Mouse (Mus musculus) myocyte (in vitro differentiated cells): Measurements from ENCODE around the gene Dvl2. TPM values are rescaled to one million over a fixed set of nuclear protein-coding genes. Genes with fewer than 3 reads are reported as not detected.
A peak's percentile ranks its signal among the peaks of the same experiment; 100 is the strongest.

Experiments used
- H3K27me3 ChIP-seq: one replicate; pipeline ENCODE4 v1.6.1; 2011; ENCODE audit not compliant: control insufficient read depth, insufficient read depth, insufficient read length
- H3K36me3 ChIP-seq: one replicate; pipeline ENCODE4 v1.6.1; 2011; ENCODE audit not compliant: control insufficient read depth, insufficient read depth
- H3K4me2 ChIP-seq: one replicate; pipeline ENCODE4 v1.6.1; 2011; ENCODE audit warnings: low read depth, control low read depth
- H3K4me3 ChIP-seq: one replicate; pipeline ENCODE4 v1.5.1; 2011; ENCODE audit warnings: mild to moderate bottlenecking, control low read depth, moderate library complexity
- H3K79me2 ChIP-seq: one replicate; pipeline ENCODE4 v1.6.1; 2011; ENCODE audit not compliant: control insufficient read depth, insufficient read depth
- H3ac ChIP-seq: one replicate; pipeline ENCODE4 v1.6.1; 2011; ENCODE audit not compliant: control insufficient read depth, insufficient read length
- CEBPB ChIP-seq: IDR thresholded peaks from 2 replicates; pipeline ENCODE4 v1.6.1; 2011; ENCODE audit warnings: mild to moderate bottlenecking, moderate library complexity; ENCODE audit not compliant: poor library complexity, insufficient read depth, severe bottlenecking
- E2F4 ChIP-seq: IDR thresholded peaks from one replicate; pipeline ENCODE4 v1.6.1; 2011; ENCODE audit warnings: mild to moderate bottlenecking, control low read depth, moderate library complexity; ENCODE audit not compliant: insufficient read depth
- MAX ChIP-seq: IDR thresholded peaks from one replicate; pipeline ENCODE4 v1.6.1; 2011; ENCODE audit warnings: low read depth, mild to moderate bottlenecking, control low read depth
- MYOD1 ChIP-seq, 3 experiments: IDR thresholded peaks; one replicate each; pipeline ENCODE4 v1.6.1; 2011; ENCODE audit warnings: control low read depth in 2 of 3, low read depth in 2 of 3, mild to moderate bottlenecking in 2 of 3, moderate library complexity in 1 of 3; ENCODE audit not compliant: insufficient read length in 2 of 3, control insufficient read depth in 1 of 3
- MYOG ChIP-seq, 3 experiments: IDR thresholded peaks; one replicate each; pipeline ENCODE4 v1.6.1; 2011; ENCODE audit warnings: control low read depth in 2 of 3, low read depth in 2 of 3, mild to moderate bottlenecking in 2 of 3; ENCODE audit not compliant: insufficient read length in 2 of 3, control insufficient read depth in 1 of 3, insufficient read depth in 1 of 3
- POLR2A ChIP-seq: IDR thresholded peaks from one replicate; pipeline ENCODE4 v1.6.1; 2011; ENCODE audit warnings: low read depth, mild to moderate bottlenecking, control low read depth, moderate library complexity; ENCODE audit not compliant: insufficient read length
- POLR2AphosphoS2 ChIP-seq: IDR thresholded peaks from one replicate; pipeline ENCODE4 v1.6.1; 2011; ENCODE audit warnings: low read depth, control low read depth; ENCODE audit not compliant: insufficient read length
- REST ChIP-seq: IDR thresholded peaks from one replicate; pipeline ENCODE4 v1.6.1; 2011; ENCODE audit warnings: mild to moderate bottlenecking, control low read depth, moderate library complexity; ENCODE audit not compliant: insufficient read depth, insufficient read length
- SRF ChIP-seq: IDR thresholded peaks from one replicate; pipeline ENCODE4 v1.6.1; 2011; ENCODE audit warnings: low read depth; ENCODE audit not compliant: control insufficient read depth, insufficient read length
- TCF12 ChIP-seq: IDR thresholded peaks from one replicate; pipeline ENCODE4 v1.6.1; 2011; ENCODE audit warnings: mild to moderate bottlenecking, control low read depth; ENCODE audit not compliant: poor library complexity, insufficient read depth, severe bottlenecking
- TCF3 ChIP-seq: IDR thresholded peaks from one replicate; pipeline ENCODE4 v1.6.1; 2011; ENCODE audit warnings: low read depth, control low read depth; ENCODE audit not compliant: insufficient read length
- USF1 ChIP-seq: IDR thresholded peaks from one replicate; pipeline ENCODE4 v1.6.1; 2011; ENCODE audit warnings: low read depth, mild to moderate bottlenecking, control low read depth, moderate library complexity
- polyA plus RNA-seq: library from polyadenylated mRNA; unstranded; fragments of >200 nt; fragmentation: generic; extraction: Trizol; gene quantifications from one replicate; pipeline ENCODE4 v1.2.1, GENCODE M21; 2012; ENCODE audit warnings: missing spikeins

The Dvl2 gene
- polyA plus RNA-seq, 1 experiment, result 24.3 TPM

DNA sequence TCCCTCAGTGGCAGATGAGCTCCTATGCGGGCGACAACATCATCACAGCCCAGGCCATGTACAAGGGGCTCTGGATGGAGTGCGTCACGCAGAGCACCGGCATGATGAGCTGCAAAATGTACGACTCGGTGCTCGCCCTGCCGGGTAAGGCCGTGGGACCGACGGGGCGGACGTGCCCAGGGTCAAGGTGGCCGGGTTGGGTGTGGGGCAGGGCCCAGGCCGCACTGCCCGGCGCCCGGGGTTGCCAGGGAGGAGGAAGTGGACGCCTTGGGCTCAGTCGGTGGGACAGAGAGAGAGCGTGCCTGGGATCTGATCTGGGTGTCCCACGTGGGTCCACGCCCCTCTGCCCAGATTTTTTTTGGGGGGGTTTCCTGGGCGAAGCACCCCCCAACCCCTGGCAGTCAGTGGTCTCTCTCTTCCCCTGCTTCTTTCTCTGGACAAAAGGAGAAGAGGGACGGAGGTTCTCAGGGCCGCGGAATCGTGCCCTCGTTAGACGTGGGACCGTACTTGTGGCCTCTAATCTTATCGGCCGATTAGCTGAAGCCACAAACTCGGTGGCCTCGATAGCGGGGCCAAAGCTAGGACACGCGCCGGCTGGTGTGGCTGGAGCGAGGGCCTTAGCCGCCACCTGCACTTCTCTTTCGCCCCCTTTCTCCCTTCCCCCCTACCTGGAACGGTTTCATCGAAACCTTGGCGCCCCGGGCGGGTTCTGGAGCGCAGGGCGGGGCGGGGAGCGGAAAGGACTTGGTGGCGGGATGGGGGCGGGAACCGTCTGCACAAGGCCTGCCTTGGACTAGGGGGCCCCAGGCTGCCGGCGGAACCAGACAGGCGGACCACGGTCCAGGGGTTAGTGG, 34.2 kb upstream of the Dvl2 start:
- H3K4me2 ChIP-seq, result no peak overlapping the region
- TF ChIP-seq CEBPB, result no peak
- TF ChIP-seq POLR2AphosphoS2, result peak; percentile 20
- H3ac ChIP-seq, result no peak overlapping the region
- H3K79me2 ChIP-seq, result no peaks in the 10 kb centered on the region
- peaks cover 36% of the 10 kb centered on the region for H3K27me3 ChIP-seq
- H3K36me3 ChIP-seq, result peaks cover 19% of the 10 kb centered on the region
- no peak overlapping the region for H3K4me3 ChIP-seq

DNA sequence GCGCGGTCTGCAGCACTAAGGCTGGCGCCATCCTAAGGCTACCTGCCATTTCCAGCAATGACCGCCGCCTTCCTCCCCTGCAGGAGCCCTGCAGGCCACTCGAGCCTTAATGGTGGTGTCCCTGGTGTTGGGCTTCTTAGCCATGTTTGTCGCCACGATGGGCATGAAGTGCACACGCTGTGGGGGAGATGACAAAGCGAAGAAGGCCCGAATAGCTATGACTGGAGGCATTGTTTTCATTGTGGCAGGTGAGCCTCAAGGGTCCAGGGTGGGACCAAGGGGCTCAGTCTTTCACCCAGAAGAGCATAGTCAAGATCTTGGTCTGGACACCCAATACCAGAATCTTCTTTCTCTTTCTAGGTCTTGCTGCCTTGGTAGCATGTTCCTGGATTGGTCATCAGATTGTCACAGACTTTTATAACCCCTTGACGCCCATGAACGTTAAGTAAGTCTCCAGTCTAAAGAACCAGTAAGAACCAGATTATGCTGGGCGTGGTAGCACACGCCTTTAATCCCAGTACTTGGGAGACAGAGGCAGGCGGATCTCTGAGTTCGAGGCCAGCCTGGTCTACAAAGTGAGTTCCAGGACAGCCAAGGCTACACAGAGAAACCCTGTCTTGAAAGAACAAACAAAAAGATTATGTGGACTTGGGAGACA, 33.4 kb upstream of the Dvl2 start:
- no peak overlapping the region for H3ac ChIP-seq
- peaks cover 34% of the 10 kb centered on the region for H3K27me3 ChIP-seq
- H3K79me2 ChIP-seq, result no peaks in the 10 kb centered on the region
- H3K36me3 ChIP-seq, result peaks cover 20% of the 10 kb centered on the region
- TF ChIP-seq CEBPB (no peak), REST (no peak), POLR2AphosphoS2 (no peak), E2F4 (no peak), MAX (no peak), TCF3 (no peak), SRF (no peak)
- no peak overlapping the region for H3K4me3 ChIP-seq
- H3K4me2 ChIP-seq, result no peak overlapping the region

DNA sequence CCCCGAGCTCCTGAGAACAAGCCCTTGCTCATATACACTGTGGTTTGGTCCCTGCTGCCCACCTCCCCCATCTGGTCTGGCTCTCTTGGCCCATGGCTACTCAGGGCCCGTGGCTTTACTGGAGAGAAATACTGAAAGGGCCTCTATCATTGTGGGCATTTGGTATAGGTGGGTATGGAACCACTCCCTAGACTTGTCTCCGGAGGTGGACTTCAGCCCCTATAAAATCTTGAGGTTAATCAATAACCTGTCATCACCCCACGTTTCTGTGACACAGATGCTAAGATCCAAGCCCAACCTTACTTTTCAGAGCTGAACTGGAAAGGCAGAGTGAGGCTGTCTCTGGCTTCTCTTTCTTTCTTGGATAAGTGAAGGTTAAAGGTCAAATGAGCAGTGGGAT, 31.6 kb upstream of the Dvl2 start:
- H3K36me3 ChIP-seq, result peaks cover 35% of the 10 kb centered on the region
- no peak overlapping the region for H3K4me2 ChIP-seq
- no peak overlapping the region for H3ac ChIP-seq
- TF ChIP-seq POLR2A (no peak), MYOD1 (IDR thresholded peaks at IDR 0.05; ENCODE audit: control insufficient read depth in 1 of 3, insufficient read length in 2 of 3, low read depth in 2 of 3) (no peak), MAX (no peak), MYOG (IDR thresholded peaks at IDR 0.05; ENCODE audit: control insufficient read depth in 1 of 3, insufficient read depth in 1 of 3, insufficient read length in 2 of 3, low read depth in 2 of 3) (no peak), POLR2AphosphoS2 (no peak), TCF3 (no peak), TCF12 (no peak), E2F4 (no peak), USF1 (no peak), CEBPB (no peak), SRF (no peak), REST (no peak)
- H3K4me3 ChIP-seq, result no peak overlapping the region
- H3K27me3 ChIP-seq, result peaks cover 23% of the 10 kb centered on the region
- no peaks in the 10 kb centered on the region for H3K79me2 ChIP-seq

DNA sequence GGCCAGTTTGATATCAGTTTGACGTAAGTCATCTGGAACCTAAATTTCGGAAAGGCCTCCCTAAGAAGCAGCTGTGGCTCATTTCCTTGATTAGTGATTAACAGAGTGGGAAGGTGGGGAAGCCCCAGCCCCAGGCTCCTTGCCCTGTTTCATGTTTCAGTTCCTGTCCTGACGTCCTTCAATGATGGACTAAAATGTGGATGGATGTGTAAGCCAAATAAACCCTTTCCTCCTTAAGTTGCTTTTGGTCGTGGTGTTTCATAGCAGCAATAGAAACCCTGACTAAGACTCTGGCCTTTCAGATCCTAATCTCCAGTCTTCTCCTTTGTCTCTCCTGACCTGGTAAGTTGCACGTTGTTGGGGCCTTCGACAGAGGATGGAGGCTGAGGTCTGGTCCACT, 30.2 kb upstream of the Dvl2 start:
- Histone ChIP-seq H3K36me3 (peaks cover 48% of the 10 kb centered on the region), H3K4me2 (no peak overlapping the region), H3ac (no peak overlapping the region), H3K27me3 (peaks cover 15% of the 10 kb centered on the region), H3K4me3 (no peak overlapping the region), H3K79me2 (no peaks in the 10 kb centered on the region)
- no peak for TF ChIP-seq POLR2AphosphoS2
- TF ChIP-seq USF1, result no peak
- no peak for TF ChIP-seq REST
- TF ChIP-seq MAX, result no peak
- TF ChIP-seq E2F4, result no peak
- no peak for TF ChIP-seq SRF
- TF ChIP-seq TCF12, result no peak
- TF ChIP-seq CEBPB, result no peak
- TF ChIP-seq MYOD1 (IDR thresholded peaks at IDR 0.05; ENCODE audit: control insufficient read depth in 1 of 3, insufficient read length in 2 of 3, low read depth in 2 of 3), result no peak
- TF ChIP-seq MYOG (IDR thresholded peaks at IDR 0.05; ENCODE audit: control insufficient read depth in 1 of 3, insufficient read depth in 1 of 3, insufficient read length in 2 of 3, low read depth in 2 of 3), result no peak
- TF ChIP-seq TCF3, result no peak
- no peak for TF ChIP-seq POLR2A

DNA sequence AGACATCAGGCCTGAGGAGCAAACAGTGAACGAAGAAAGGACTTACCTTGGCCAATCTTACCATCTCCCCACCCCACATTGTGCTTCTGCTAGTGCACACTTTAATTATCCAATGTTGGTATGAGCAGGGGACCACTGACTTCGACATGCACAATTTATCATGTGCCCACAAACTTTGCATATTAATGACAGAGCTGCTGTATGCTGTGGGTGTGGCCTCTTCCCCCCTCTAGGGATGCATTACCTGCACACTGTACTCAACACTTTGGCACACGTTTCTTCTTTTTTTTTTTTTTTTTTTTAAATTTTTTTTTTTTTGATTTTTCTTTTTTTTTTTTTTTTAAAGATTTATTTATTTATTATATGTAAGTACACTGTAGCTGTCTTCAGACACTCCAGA, 29.6 kb upstream of the Dvl2 start:
- no peak overlapping the region for H3ac ChIP-seq
- H3K4me2 ChIP-seq, result no peak overlapping the region
- no peak overlapping the region for H3K4me3 ChIP-seq
- H3K27me3 ChIP-seq, result peaks cover 11% of the 10 kb centered on the region
- no peaks in the 10 kb centered on the region for H3K79me2 ChIP-seq
- H3K36me3 ChIP-seq, result peaks cover 53% of the 10 kb centered on the region
- no peak for TF ChIP-seq TCF3
- TF ChIP-seq USF1, result no peak
- TF ChIP-seq SRF, result no peak
- no peak for TF ChIP-seq MAX
- TF ChIP-seq E2F4, result no peak
- TF ChIP-seq POLR2A, result no peak
- TF ChIP-seq POLR2AphosphoS2, result no peak
- TF ChIP-seq TCF12, result no peak
- TF ChIP-seq REST, result no peak
- no peak for TF ChIP-seq CEBPB
- no peak for TF ChIP-seq MYOD1 (IDR thresholded peaks at IDR 0.05; ENCODE audit: control insufficient read depth in 1 of 3, insufficient read length in 2 of 3, low read depth in 2 of 3)
- no peak for TF ChIP-seq MYOG (IDR thresholded peaks at IDR 0.05; ENCODE audit: control insufficient read depth in 1 of 3, insufficient read depth in 1 of 3, insufficient read length in 2 of 3, low read depth in 2 of 3)
